Mouse (Mus musculus): Measurements from ENCODE around the gene Ganc.

Gene Ganc

DNA sequence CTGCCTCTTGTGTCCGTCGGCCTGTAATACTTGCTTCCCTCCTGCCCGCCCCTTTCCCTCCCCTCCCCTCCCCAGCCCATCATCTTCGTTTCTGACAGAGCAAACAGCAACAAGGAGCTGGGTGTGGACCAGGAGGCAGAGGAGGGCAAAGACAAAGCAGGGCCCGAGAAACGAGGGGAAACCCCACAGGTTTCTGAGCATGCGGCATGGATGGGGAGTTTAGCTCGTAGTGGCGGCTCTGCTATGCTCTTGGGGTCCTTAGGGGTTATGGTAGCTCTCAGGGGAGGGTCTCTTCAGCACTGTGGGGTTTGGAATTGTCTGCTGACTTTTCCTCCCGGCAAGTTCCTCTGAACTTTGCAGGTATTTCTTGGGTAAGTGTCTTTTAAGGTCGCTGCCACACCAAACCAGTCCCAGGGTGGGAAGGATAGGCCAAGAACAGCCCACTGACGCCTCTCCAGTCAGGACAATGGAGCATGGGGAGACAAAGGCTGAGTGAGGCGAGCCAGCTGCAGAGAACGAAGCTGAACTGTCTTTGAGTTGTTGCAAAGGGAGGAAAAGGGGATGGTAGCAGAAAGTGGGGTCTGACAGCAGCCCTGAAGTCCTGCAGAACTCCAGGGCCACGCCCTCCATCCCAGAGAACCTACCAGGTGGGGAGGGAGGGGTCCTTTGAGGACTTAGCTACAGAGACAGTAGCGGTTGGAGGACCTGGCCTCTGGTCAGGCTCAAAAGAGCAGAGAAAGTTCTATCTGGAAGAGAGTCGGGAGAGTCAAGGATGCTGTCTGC lies 97.6 kb downstream of the Ganc start:
- DNase-seq (ENCODE audit: low read depth, low spot score): no peak

DNA sequence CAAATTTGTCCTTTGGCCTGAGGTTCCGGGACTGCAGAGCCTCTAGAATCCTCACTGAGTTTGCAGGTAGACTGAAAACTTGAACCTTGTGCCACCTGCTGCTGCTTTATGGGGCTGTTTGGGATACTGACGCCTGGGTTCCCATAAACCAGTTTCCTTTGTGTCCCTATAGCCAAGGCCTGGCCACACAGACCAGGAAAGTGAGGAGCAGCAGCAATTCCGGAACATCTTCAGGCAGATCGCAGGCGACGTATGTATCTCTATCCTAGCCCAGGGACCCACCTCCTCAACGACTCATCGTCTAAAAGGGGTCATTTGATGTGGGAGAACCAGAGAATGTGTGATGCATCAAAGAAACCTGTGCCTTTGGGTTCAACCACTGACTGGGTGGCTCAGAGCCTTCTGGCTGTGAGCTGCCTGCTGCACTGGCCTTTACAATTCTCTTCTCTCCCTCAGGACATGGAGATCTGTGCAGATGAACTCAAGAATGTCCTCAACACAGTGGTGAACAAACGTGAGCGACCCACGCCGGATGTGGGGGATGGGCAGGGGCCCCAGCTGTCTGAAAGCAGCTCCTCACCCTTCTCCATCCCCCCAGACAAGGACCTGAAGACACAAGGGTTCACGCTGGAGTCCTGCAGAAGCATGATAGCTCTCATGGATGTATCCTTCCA lies 98.4 kb downstream of the Ganc start:
- no peak for DNase-seq (ENCODE audit: low read depth, low spot score)

DNA sequence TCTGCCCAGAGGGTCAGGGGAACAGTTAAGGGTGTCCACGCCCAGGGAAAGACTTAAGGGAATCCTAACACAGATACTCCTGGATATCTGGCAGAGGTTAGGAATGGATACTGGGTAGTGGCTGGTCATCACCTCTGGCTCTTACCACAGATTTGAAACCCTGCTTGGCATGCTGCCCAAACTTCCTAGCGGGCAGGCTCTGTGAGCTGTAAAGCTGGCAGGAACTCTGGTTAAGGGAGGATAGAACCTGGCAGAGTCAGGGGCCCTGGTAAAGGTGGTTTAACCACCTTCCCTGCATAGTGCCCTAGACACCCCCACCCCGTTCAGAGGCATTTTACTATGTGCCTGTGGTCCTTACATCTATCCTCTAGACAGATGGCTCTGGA lies 98.9 kb downstream of the Ganc start:
- no peak for DNase-seq (ENCODE audit: low read depth, low spot score)

GRCm38 (mm10) chr2:120503094-120503493 lies 99.4 kb downstream of the Ganc start:
- no peak for DNase-seq (ENCODE audit: low read depth, low spot score)

DNA sequence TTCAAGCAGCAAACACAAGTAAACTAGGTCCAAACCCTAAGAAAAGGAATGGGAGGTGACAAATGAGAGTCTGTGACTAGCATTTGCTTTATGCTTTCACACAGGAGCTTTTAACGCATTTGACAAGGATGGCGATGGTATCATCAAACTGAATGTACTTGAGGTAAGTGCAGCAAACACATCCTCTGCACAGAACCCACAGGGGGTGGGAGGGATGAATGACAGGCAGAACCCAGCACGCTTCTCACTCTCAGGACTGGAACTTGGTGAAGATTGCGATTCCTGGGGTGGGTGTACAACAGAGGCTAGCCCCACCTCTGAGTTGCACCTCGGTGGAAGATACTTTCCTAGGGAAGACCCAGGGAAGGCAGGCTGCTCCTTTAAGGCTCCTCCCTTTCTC lies 100.3 kb downstream of the Ganc start:
- no peak for DNase-seq (ENCODE audit: low read depth, low spot score)
